Mouse (Mus musculus): ENCODE results near the gene Tshz2. TPM values are rescaled to one million over a fixed set of nuclear protein-coding genes. Genes with fewer than 3 reads are reported as not detected.

Gene Tshz2
- polyA plus RNA-seq, 1 experiment from 2014 or later = 3.2 TPM

DNA sequence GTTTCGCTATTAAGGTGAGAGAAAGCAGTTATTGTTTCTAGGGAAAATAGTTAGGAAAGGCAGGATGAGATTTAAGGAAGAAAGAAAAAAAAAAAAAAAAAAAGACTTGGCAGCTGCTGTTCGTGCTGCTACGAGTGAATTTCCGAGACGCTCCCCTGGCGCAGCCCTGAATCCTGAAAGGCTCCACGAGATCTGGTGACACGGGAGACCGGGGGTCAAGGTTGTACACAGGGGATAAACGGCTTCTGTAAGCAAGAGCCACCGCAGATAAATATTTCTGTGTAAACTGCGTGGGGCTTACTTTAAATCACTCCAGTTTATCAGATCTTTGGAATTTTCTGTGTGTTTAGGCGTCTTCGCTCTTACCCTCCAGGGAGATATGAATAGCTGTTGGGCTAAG, 8.7 kb downstream of the Tshz2 start:
- no peak overlapping the region for H3K4me3 ChIP-seq (ENCODE audit: low read length)
- H3K9me3 ChIP-seq (replicated peaks; ENCODE audit: control insufficient read depth, low read length) = no peaks in the 10 kb centered on the region
- 53% methylated on average over 14 of the region's 14 CpGs for WGBS
- H3K4me1 ChIP-seq (ENCODE audit: control insufficient read depth, insufficient read depth, low read length) = no peaks in the 10 kb centered on the region
- no peak overlapping the region for H3K4me2 ChIP-seq (ENCODE audit: low read depth, low read length)
- ATAC-seq (replicated peaks; ENCODE audit: extremely low read depth, insufficient read depth, low FRiP score) = no peak
- H3K9ac ChIP-seq (ENCODE audit: low read length) = no peak overlapping the region
- H3K27me3 ChIP-seq (ENCODE audit: control insufficient read depth, insufficient read depth, low read length) = no peaks in the 10 kb centered on the region
- no peak overlapping the region for H3K27ac ChIP-seq (ENCODE audit: low read length)
- no peaks in the 10 kb centered on the region for H3K36me3 ChIP-seq (ENCODE audit: control insufficient read depth, insufficient read depth)

- Histone ChIP-seq H3K4me3 (ENCODE audit: low read length) (no peak overlapping the region), H3K4me1 (ENCODE audit: control insufficient read depth, insufficient read depth, low read length) (no peaks in the 10 kb centered on the region), H3K9ac (ENCODE audit: low read length) (no peak overlapping the region), H3K27me3 (ENCODE audit: control insufficient read depth, insufficient read depth, low read length) (no peaks in the 10 kb centered on the region), H3K36me3 (ENCODE audit: control insufficient read depth, insufficient read depth) (no peaks in the 10 kb centered on the region), H3K9me3 (replicated peaks; ENCODE audit: control insufficient read depth, low read length) (no peaks in the 10 kb centered on the region), H3K4me2 (ENCODE audit: low read depth, low read length) (no peak overlapping the region), H3K27ac (ENCODE audit: low read length) (no peak overlapping the region)
- WGBS = 81% methylated on average over 8 of the region's 8 CpGs
- ATAC-seq (replicated peaks; ENCODE audit: extremely low read depth, insufficient read depth, low FRiP score) = no peak
Measured at GRCm38 (mm10) chr2:169642420-169642819, 9.6 kb downstream of the Tshz2 start.

- Histone ChIP-seq H3K4me3 (ENCODE audit: low read length) (no peak overlapping the region), H3K9ac (ENCODE audit: low read length) (no peak overlapping the region), H3K36me3 (ENCODE audit: control insufficient read depth, insufficient read depth) (no peaks in the 10 kb centered on the region), H3K4me2 (ENCODE audit: low read depth, low read length) (no peak overlapping the region), H3K27ac (ENCODE audit: low read length) (no peak overlapping the region), H3K9me3 (replicated peaks; ENCODE audit: control insufficient read depth, low read length) (no peaks in the 10 kb centered on the region), H3K4me1 (ENCODE audit: control insufficient read depth, insufficient read depth, low read length) (no peaks in the 10 kb centered on the region; the same call in 1 of the 2 replicates), H3K27me3 (ENCODE audit: control insufficient read depth, insufficient read depth, low read length) (no peaks in the 10 kb centered on the region)
- WGBS = 85% methylated on average over 7 of the region's 7 CpGs
- ATAC-seq (replicated peaks; ENCODE audit: extremely low read depth, insufficient read depth, low FRiP score) = no peak
Measured at GRCm38 (mm10) chr2:169647091-169647490, 14.3 kb downstream of the Tshz2 start.

DNA sequence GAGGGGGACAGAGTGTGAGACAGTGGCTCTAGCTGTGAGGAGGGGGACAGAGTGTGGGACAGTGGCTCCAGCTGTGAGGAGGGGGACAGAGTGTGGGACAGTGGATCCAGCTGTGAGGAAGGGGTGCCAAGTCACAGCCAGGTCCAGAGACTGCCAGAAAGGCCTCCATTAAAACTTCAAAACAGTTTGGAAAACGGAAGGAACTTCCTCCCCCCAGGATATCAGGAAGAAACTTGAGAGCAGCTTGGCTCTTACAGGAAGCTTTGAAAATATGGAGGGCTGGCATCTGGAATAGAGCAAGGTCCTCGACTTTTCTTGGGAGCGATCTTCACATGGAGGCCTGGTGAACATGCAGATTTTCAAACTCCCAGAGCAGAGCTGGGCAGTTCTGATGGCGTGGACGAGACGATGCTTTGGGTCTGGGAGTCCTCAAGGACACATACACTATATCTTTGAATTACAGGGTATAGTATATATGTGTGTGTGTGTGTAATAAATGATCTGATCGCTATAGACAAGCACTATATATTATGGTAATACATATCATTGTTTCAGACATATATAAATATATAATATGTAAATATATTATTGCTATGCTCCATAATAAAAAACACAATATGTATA, 16.6 kb downstream of the Tshz2 start:
- no peaks in the 10 kb centered on the region; the same call in 1 of the 2 replicates for H3K4me1 ChIP-seq (ENCODE audit: control insufficient read depth, insufficient read depth, low read length)
- WGBS = 61% methylated on average over 7 of the region's 7 CpGs
- H3K9ac ChIP-seq (ENCODE audit: low read length) = no peak overlapping the region
- no peak overlapping the region for H3K4me2 ChIP-seq (ENCODE audit: low read depth, low read length)
- no peaks in the 10 kb centered on the region for H3K27me3 ChIP-seq (ENCODE audit: control insufficient read depth, insufficient read depth, low read length)
- no peak overlapping the region for H3K27ac ChIP-seq (ENCODE audit: low read length)
- no peak for ATAC-seq (replicated peaks; ENCODE audit: extremely low read depth, insufficient read depth, low FRiP score)
- H3K9me3 ChIP-seq (replicated peaks; ENCODE audit: control insufficient read depth, low read length) = no peaks in the 10 kb centered on the region
- no peak overlapping the region for H3K4me3 ChIP-seq (ENCODE audit: low read length)
- H3K36me3 ChIP-seq (ENCODE audit: control insufficient read depth, insufficient read depth) = no peaks in the 10 kb centered on the region

DNA sequence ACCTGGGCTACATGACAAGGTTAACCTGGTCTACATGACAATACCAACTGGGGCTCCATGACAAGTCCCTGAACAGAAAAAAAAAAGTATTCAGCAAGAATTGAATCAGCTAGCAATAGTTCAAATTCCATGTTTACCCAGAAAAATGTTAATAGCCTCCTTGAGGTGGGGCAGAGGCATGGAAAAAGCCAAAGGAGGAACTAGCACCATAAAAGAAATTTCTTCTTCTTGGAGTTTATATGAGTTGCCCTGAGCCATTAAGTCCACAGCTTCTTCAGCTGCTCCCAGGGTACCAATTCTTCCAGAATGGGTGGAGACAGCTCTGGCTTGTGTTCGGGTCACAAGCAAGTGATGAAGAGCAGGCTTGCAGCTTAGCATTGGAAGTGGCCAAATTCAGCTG, 20.5 kb downstream of the Tshz2 start:
- no peak overlapping the region for H3K4me2 ChIP-seq (ENCODE audit: low read depth, low read length)

GRCm38 (mm10) chr2:169663792-169664191, 31.0 kb downstream of the Tshz2 start:
- Histone ChIP-seq H3K9me3 (replicated peaks; ENCODE audit: control insufficient read depth, low read length) (no peaks in the 10 kb centered on the region), H3K36me3 (ENCODE audit: control insufficient read depth, insufficient read depth) (no peaks in the 10 kb centered on the region), H3K4me3 (ENCODE audit: low read length) (no peak overlapping the region), H3K4me2 (ENCODE audit: low read depth, low read length) (peak overlapping the region; percentile 30; the same call in 1 of the 2 replicates), H3K9ac (ENCODE audit: low read length) (peak overlapping the region; percentile 20; the same call in 1 of the 2 replicates), H3K27me3 (ENCODE audit: control insufficient read depth, insufficient read depth, low read length) (no peaks in the 10 kb centered on the region), H3K27ac (ENCODE audit: low read length) (peak overlapping the region; percentile 65), H3K4me1 (ENCODE audit: control insufficient read depth, insufficient read depth, low read length) (peaks cover 19% of the 10 kb centered on the region)
- ATAC-seq (replicated peaks; ENCODE audit: extremely low read depth, insufficient read depth, low FRiP score) = no peak
- 48% methylated on average over 8 of the region's 8 CpGs for WGBS

More for the DNA sequence above, 20.5 kb downstream of the Tshz2 start:
- H3K27me3 ChIP-seq (ENCODE audit: control insufficient read depth, insufficient read depth, low read length) = no peaks in the 10 kb centered on the region
- H3K9me3 ChIP-seq (replicated peaks; ENCODE audit: control insufficient read depth, low read length) = no peaks in the 10 kb centered on the region
- no peak overlapping the region for H3K4me3 ChIP-seq (ENCODE audit: low read length)
- H3K9ac ChIP-seq (ENCODE audit: low read length) = no peak overlapping the region
- no peaks in the 10 kb centered on the region; the same call in 1 of the 2 replicates for H3K4me1 ChIP-seq (ENCODE audit: control insufficient read depth, insufficient read depth, low read length)
- 86% methylated on average over 1 of the region's 1 CpGs for WGBS
- H3K27ac ChIP-seq (ENCODE audit: low read length) = no peak overlapping the region
- H3K36me3 ChIP-seq (ENCODE audit: control insufficient read depth, insufficient read depth) = no peaks in the 10 kb centered on the region
- no peak for ATAC-seq (replicated peaks; ENCODE audit: extremely low read depth, insufficient read depth, low FRiP score)

- ATAC-seq (replicated peaks; ENCODE audit: extremely low read depth, insufficient read depth, low FRiP score) = no peak
- no peak overlapping the region for H3K4me2 ChIP-seq (ENCODE audit: low read depth, low read length)
- H3K4me3 ChIP-seq (ENCODE audit: low read length) = no peak overlapping the region
- no peaks in the 10 kb centered on the region for H3K9me3 ChIP-seq (replicated peaks; ENCODE audit: control insufficient read depth, low read length)
- 76% methylated on average over 7 of the region's 7 CpGs for WGBS
- H3K27ac ChIP-seq (ENCODE audit: low read length) = no peak overlapping the region
- no peaks in the 10 kb centered on the region for H3K36me3 ChIP-seq (ENCODE audit: control insufficient read depth, insufficient read depth)
- peaks cover 6% of the 10 kb centered on the region; the same call in 1 of the 2 replicates for H3K4me1 ChIP-seq (ENCODE audit: control insufficient read depth, insufficient read depth, low read length)
- H3K27me3 ChIP-seq (ENCODE audit: control insufficient read depth, insufficient read depth, low read length) = no peaks in the 10 kb centered on the region
- no peak overlapping the region for H3K9ac ChIP-seq (ENCODE audit: low read length)
Measured at GRCm38 (mm10) chr2:169671264-169671663, 38.5 kb downstream of the Tshz2 start.

DNA sequence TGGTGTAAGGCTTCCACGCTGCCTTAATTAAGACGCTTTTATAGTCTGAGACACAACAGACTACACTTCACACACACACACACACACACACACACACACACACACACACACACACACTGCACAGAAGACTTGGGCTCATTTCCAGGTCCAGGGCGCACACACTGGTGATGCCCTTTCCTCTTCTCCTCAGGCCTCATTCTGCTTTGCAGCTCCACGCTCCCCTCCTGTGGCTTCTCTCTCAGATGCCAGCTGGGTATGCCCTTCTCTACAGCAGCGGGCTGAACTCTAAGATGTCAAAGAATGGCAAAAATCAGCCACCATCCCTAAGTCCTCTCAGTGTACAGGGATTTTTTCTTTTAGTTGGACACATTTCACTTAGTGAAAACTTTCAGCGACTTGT, 41.0 kb downstream of the Tshz2 start:
- H3K4me1 ChIP-seq (ENCODE audit: control insufficient read depth, insufficient read depth, low read length) = 0 out of 2 replicates have a peak, but pooled peaks cover 2% of the 10 kb centered on the region
- ATAC-seq (replicated peaks; ENCODE audit: extremely low read depth, insufficient read depth, low FRiP score) = no peak
- WGBS = 67% methylated on average over 6 of the region's 6 CpGs

DNA sequence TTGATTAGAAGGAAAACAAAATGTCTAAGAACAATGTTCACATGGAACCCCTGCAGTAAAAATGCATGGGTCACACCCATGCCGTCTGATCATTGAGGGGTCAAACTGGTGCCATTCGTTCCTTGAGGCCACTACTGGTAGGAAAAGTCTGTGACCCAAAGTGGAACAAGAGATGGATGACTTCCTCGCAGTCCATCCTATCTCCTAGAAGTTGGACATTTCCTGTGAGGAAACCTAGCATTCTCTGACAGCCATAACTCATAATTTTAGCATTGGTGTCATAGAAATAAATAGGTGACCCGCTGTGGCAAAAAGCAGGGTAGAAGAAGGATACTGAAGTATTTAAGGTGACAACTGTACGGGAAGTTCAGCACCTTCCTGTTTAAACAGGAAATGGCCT, 41.4 kb downstream of the Tshz2 start:
- no peaks in the 10 kb centered on the region for H3K27me3 ChIP-seq (ENCODE audit: control insufficient read depth, insufficient read depth, low read length)
- no peak overlapping the region for H3K4me2 ChIP-seq (ENCODE audit: low read depth, low read length)
- WGBS = 68% methylated on average over 5 of the region's 5 CpGs
- ATAC-seq (replicated peaks; ENCODE audit: extremely low read depth, insufficient read depth, low FRiP score) = no peak
- H3K36me3 ChIP-seq (ENCODE audit: control insufficient read depth, insufficient read depth) = no peaks in the 10 kb centered on the region
- H3K9me3 ChIP-seq (replicated peaks; ENCODE audit: control insufficient read depth, low read length) = no peaks in the 10 kb centered on the region
- peak overlapping the region; percentile 5 for H3K27ac ChIP-seq (ENCODE audit: low read length)
- H3K9ac ChIP-seq (ENCODE audit: low read length) = no peak overlapping the region
- H3K4me3 ChIP-seq (ENCODE audit: low read length) = no peak overlapping the region
- H3K4me1 ChIP-seq (ENCODE audit: control insufficient read depth, insufficient read depth, low read length) = 0 out of 2 replicates have a peak, but pooled peaks cover 2% of the 10 kb centered on the region

More for the DNA sequence above, 41.0 kb downstream of the Tshz2 start:
- Histone ChIP-seq H3K27me3 (ENCODE audit: control insufficient read depth, insufficient read depth, low read length) (no peaks in the 10 kb centered on the region), H3K9ac (ENCODE audit: low read length) (no peak overlapping the region), H3K27ac (ENCODE audit: low read length) (peak overlapping the region; percentile 5), H3K9me3 (replicated peaks; ENCODE audit: control insufficient read depth, low read length) (no peaks in the 10 kb centered on the region), H3K4me3 (ENCODE audit: low read length) (no peak overlapping the region), H3K4me2 (ENCODE audit: low read depth, low read length) (no peak overlapping the region), H3K36me3 (ENCODE audit: control insufficient read depth, insufficient read depth) (no peaks in the 10 kb centered on the region)
